Mouse (Mus musculus): ENCODE results near the gene Hck.
A peak's percentile ranks its signal among the peaks of the same experiment; 100 is the strongest.

Gene Hck

DNA sequence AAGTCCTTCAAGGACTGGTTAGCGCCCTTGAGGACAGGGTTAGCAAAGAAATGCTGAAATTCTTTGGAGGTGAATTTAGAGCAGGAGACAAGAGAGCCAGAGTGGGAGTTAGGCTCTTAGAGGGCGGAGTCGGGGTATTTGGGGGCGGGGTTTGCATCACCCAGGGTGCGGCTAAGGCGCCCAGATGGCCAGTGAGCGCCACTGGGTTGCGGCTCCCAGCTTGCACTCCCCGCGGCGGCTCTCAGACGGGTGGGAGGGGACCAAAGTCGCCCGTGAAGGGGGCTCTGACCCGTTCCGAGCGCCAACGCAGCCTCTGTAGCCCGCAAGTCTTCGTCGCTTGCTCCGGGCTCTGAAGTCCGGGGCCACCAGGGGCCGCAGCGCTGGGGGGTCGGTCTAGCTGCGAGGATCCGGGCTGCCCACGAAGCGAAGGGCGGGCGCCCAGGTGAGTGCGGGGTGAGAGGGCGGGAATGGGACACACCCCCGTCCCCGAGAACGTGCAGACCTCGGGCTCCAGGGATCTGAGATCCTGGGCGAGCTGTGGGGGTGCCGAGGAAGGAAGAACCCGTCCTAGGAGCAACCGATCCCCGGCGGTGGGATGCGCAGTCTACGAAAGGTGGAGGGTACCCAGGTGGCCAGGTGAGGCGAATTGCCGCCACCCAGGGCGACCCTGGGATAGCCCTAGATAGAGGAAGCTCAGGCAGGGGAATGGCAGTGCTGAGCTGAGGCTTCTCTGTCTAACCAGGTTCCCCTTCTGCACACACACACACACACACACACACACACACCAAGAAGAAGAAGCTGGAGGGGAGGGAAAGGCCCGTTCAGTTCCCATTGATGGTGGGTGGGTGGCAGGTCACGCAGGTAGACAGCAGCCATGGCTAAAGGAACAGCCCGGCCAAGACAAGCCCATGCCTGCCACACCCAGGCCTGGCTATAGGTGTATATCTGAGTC, at the start of gene Hck:
Hck (plus strand) TSS at position 156 of the 952 bp plus-strand sequence.
- DNase-seq (ENCODE audit: low read depth, low spot score), result no peak

DNA sequence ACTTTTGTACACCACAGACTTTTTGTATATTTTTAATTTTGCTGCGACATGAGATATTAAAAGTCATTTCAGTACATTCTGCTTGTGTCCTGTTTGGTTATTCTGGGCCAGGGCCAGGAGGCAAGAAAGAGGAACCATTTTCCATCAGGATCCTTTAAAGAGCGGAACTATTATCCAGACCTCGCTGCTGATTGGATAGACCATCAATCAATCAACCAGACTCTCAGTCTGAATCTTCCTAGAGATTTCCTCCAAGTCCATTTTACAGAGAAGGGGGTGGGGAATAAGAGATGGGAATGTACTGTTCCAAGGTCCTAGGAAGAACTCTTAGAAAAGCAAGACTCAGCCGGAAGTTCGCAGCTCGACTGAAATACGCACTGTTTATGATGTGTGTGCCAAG, 48.1 kb upstream of the Hck start:
- no peak for DNase-seq (ENCODE audit: low read depth, low spot score)

DNA sequence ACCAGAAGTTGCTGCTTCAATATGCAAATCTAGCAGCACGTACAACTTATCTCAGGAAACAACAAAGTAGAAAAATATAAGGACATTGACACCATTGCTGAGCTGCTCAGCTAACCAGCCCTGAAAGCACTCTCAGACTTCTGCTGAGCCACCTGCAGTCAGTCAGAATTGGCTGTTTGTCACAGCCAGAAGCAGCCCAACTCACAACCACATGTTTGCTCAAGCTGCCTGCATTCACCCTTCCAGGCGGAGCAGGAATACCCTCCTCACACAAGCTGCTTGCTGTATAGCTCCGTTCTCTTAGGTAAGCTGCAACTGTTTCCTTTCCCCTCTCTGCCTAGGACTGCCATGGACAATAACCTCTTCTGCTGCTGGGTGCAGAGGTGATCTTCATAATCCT, 44.9 kb upstream of the Hck start:
- DNase-seq (ENCODE audit: low read depth, low spot score), result no peak

GRCm38 (mm10) chr2:153064190-153064970, 43.9 kb upstream of the Hck start:
- DNase-seq (ENCODE audit: low read depth, low spot score), result no peak

GRCm38 (mm10) chr2:153065747-153066508, 42.3 kb upstream of the Hck start, which contains the start of gene Ccm2l:
Gene Ccm2l, plus strand, starts transcription at chr2:153065955.
- no peak for DNase-seq (ENCODE audit: low read depth, low spot score)

DNA sequence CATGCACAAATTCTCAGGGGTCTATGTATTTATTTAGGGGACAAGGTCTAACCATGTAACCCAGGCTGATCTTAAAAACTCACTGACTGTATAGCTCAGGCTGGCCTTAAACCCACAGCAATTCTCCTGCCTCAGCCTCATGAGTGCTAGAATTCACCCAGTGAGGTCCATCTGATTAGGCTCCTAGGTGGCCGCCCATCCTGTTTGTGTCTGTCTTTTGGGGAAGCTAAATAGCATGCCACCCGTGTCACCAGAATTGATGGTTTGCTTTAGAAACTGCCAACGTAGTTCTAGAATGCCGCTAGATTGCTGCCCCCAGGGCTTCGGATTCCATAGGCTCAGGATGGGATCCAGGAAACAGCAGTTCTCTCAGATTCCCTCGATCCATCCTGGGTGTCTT, 41.3 kb upstream of the Hck start:
- no peak for DNase-seq (ENCODE audit: low read depth, low spot score)

DNA sequence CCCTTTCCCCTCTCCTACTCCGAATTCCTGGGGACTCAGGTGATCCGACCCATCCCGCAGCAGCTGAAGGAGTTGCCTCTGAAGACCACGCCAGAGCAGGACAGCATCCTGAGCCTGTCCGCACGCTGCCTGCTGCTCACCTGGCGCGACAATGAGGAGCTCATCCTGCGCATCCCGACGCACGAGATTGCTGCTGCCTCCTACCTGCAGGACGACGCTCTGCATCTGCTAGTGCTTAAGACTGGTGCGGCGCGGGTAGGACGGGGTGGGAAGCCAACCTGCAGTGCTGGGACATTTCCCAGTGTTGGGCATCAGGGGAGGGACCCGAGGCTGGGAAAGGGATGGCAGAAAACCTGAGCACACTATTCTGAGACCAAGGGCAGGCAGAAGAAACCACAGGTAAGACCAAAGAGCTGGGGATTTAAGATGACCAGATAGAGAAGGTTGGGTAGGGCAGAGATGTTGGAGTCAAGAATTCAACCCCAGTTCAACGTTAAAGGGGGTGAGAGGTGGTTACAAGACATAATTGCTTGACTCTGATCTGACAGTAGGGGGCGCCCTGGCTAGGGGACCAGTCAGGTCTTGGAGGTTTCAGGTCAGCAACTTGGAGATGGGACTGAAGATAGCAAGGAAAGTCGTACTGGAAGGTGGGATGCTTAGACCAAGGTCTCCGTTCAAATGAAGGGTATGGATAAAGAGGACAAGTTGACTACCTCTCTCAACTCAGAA, 37.3 kb upstream of the Hck start:
- no peak for DNase-seq (ENCODE audit: low read depth, low spot score)

DNA sequence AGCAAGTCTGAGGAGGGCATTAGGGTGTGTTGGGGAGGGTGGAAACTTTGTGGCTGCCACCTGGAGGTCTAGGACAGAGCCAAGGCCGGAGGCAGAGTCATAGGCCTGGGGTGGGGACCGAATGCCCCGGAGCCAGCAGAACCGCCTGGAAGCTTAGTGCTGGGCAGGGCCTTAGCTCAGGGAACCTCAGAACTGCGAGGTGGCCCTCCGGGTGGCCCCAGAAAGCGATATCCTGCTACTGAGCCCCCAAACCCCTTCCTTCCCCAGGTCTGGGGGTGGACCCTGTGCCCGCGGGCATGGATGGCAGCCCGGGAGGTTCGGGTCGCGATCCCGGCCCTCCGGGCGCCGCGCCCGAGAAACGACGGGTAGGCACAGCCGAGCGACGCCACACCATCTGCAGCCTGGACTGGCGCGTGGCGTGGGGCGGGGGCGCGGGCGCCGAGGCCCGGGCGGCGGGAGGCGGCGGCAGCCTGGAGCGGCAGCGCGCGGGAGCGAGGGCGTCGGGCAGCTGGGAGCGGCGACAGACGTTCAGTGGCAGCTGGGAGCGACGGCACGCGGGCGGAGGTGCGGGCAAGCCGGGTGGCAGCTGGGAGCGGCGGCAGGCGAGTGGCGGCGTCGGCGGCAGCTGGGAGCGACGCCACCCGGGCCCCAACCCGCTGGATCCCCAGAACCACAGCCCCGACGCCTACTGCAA, 36.6 kb upstream of the Hck start:
- no peak for DNase-seq (ENCODE audit: low read depth, low spot score)

- DNase-seq (ENCODE audit: low read depth, low spot score), result no peak
Observed at GRCm38 (mm10) chr2:153074651-153075050, 33.6 kb upstream of the Hck start.

DNA sequence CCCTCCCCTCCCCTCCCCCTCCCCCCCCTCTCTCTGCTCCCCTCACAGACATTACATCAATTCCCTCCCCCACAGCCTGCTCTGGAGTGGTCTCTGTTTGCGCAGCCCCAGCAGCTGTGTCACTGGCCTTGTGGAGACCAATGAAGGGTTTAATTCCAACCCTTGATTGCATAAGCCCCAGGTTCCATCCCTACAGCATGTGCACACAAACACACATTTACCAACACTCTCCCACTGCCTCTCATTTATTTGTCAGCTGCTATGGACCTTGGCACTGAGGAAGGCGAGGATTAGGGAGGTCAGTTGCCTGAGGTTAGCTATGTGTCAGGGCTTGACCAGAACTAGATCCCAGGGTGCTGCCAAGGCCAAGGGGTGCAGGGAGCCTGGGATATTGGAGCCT, 32.3 kb upstream of the Hck start:
- no peak for DNase-seq (ENCODE audit: low read depth, low spot score)

DNA sequence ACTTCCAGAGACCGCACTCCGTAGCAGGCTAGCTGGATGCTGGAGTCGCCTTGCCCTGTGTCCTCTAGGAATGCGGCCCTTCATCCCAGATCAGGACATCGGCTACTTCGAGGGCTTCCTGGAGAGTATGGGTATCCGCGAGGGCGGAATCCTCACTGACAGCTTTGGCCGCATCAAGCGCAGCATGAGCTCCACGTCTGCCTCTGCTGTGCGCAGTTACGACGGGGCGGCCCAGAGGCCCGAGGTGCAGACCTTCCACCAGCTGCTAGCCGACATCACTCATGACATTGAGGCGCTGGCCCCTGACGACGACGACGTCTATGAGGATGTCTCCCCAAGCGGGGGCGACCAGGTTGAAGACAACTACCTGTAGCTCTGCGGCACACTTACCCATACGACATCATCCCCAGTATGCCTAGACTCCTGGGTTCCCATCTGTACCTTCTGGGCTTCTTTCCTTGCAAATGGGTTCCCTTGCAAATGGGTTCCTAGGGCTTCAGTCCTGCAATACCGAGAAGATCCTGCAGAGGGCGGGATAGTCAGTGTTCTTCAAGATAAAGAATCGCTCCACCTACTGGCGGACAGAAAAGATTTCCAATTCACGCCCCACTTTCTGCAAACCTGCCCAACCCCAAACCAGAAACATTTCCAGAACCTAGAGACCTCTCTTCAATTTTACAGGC, 27.3 kb upstream of the Hck start:
- DNase-seq (ENCODE audit: low read depth, low spot score), result peak; percentile 65

DNA sequence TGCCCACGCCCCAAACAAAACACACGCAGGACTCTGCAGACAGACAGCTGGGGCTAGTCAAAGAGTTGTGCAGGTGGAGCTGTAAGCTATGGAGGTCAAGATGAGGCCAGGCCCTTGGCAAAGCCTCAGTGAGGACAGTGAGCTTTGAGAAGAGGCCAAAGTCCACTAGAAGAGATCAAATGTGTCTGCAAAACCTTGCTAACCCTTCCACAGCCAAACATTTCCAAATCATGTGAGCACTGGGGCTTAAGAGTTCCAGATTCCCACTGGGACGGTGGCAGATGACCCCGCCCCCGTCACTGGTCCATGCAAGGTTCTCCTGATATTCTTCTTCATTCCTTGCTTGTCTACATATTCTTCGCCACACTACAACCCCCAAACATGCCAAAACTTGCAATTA, 26.4 kb upstream of the Hck start:
- DNase-seq (ENCODE audit: low read depth, low spot score), result no peak

GRCm38 (mm10) chr2:153083275-153083674, 25.0 kb upstream of the Hck start:
- DNase-seq (ENCODE audit: low read depth, low spot score), result no peak

- DNase-seq (ENCODE audit: low read depth, low spot score), result no peak
Observed at GRCm38 (mm10) chr2:153083824-153084223, 24.4 kb upstream of the Hck start.

DNA sequence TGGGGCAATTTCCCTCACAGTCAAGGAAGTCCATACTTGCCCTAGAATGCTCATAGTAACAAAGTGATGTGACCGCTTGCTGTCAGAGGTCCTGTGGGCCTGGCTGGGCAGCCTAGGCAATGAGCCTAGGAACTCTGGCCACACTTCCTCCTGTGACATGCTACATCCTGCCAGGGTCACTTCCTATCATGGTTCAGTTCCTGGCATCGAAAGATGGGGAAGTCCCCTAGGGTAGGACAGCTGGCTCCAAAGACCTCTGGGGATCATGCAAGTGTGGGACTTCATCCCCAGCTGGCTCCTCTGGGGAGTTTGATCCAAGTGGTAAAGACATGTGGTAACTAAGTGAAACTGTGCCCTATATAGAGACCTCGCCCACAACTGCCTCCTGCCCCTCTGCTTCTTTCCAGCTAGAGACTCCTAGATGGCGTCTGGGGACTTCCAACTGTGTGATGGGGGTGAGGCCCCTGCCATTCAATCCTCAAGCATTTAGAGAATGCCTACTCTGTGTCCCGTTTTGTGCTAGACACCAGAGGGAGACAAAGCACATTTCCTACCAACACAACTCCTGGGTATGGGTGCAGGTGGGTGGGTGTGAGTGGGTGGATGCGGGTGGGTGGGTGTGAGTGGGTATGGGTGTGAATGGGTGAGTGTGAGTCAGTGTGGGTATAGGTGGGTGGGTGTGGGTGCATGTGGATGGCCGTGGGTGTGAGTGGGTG, 23.8 kb upstream of the Hck start:
- no peak for DNase-seq (ENCODE audit: low read depth, low spot score)

DNA sequence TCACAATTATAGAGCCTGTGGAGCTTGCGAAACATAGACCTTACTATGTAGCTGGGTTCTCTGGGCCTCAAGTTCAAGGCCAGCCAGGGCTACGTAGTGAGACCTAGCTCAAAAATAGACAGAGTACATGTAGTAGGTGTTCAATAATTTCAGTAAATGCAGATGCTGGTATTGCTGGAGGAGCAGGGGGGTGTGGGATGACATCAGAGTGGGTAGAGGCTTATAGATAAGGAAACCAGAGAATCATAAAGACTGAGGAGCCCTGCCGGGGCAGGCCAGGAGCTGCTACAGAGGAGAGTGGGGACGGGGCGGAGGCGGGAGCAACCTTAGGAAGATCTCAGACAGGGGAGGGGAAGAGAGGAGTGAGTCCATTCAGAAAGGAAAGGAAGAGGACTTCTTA, 22.7 kb upstream of the Hck start:
- DNase-seq (ENCODE audit: low read depth, low spot score), result no peak

- DNase-seq (ENCODE audit: low read depth, low spot score), result no peak
Observed at GRCm38 (mm10) chr2:153086166-153086565, 22.1 kb upstream of the Hck start.

- DNase-seq (ENCODE audit: low read depth, low spot score), result no peak
Observed at GRCm38 (mm10) chr2:153087091-153087490, 21.2 kb upstream of the Hck start.

DNA sequence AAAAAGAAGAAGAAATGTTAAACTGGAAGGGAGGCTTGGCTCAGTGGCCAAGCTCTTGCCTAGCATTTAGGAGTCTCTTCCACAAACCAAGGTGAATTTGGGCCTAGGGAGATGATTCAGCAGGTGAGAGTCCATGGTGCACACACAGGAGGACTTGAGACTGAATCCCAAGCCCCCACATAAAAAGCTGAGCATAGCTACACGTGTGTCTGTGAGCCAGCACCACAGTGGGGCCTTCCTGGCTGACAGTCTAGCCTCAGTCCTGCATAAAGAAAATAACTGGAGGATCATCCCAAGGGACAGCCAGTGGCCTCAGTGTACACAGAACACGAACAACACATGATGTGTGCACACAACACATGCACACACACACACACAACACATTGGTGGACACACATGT, 19.0 kb upstream of the Hck start:
- no peak for DNase-seq (ENCODE audit: low read depth, low spot score)

All from c-Kit-negative CD71-positive TER-119-positive erythroid progenitor cells, embryonic 14.5 days (primary cell).